Mouse (Mus musculus) limb, embryonic 13.5 days (tissue): Measurements from ENCODE around the gene Cbr2. TPM values are rescaled to one million over a fixed set of nuclear protein-coding genes. Genes with fewer than 3 reads are reported as not detected.
"Not testable (repeated sequence)": the region's sequence is repeated elsewhere in the genome, so short reads cannot be mapped to it uniquely, and the experiment has no call there.

Experiments used
- ATAC-seq: fragments of 200-750 bp; cut with Nextera tagmentation; 2 replicates; pipeline ENCODE4 v1.8.0; 2017; ENCODE audit warnings: low read depth, moderate number of reproducible peaks, moderate TSS enrichment; ENCODE audit not compliant: low FRiP score
- H3K27ac ChIP-seq: fragments of 300-500 bp; sonication (generic); 2 replicates; pipeline ENCODE4 v1.5.1; 2015; ENCODE audit warnings: inconsistent platforms, mild to moderate bottlenecking, moderate library complexity
- H3K27me3 ChIP-seq: fragments of 300-500 bp; sonication (generic); 2 replicates; pipeline ENCODE4 v1.6.1; 2015; ENCODE audit warnings: mild to moderate bottlenecking, inconsistent platforms
- H3K36me3 ChIP-seq: fragments of 300-500 bp; sonication (generic); 2 replicates; pipeline ENCODE4 v1.6.1; 2015; ENCODE audit warnings: inconsistent platforms, mild to moderate bottlenecking, moderate library complexity
- H3K4me1 ChIP-seq: fragments of 300-500 bp; sonication (generic); 2 replicates; pipeline ENCODE4 v1.6.1; 2015; ENCODE audit warnings: inconsistent platforms
- H3K4me2 ChIP-seq: fragments of 300-500 bp; sonication (generic); replicated peaks from 2 replicates; pipeline ENCODE4 v1.6.1; 2015; ENCODE audit warnings: inconsistent platforms, mild to moderate bottlenecking, moderate library complexity
- H3K4me3 ChIP-seq: fragments of 300-500 bp; sonication (generic); 2 replicates; pipeline ENCODE4 v1.5.1; 2015; ENCODE audit warnings: moderate library complexity, mild to moderate bottlenecking, inconsistent platforms
- H3K9ac ChIP-seq: fragments of 300-500 bp; sonication (generic); 2 replicates; pipeline ENCODE4 v1.6.1; 2015; ENCODE audit warnings: mild to moderate bottlenecking, inconsistent platforms
- H3K9me3 ChIP-seq: fragments of 300-500 bp; sonication (generic); 2 replicates; pipeline ENCODE4 v1.6.1; 2016; ENCODE audit warnings: inconsistent platforms
- whole genome bisulfite sequencing: fragments of 180-500 bp; shearing (Covaris S2); methylation state at CpG from one replicate; pipeline ENCODE4 v1.1.7; 2015; 5-methylcytosine and 5-hydroxymethylcytosine counted together
- polyA plus RNA-seq: library from polyadenylated mRNA; unstranded; fragments of >200 nt; fragmentation: Nextera tagmentation; extraction: Ambion mirVana; gene quantifications from 2 replicates; pipeline ENCODE4 v1.2.1, GENCODE M21; 2015

Cbr2 gene
- polyA plus RNA-seq: 7.7 and 10.1 TPM in 2 replicates

DNA sequence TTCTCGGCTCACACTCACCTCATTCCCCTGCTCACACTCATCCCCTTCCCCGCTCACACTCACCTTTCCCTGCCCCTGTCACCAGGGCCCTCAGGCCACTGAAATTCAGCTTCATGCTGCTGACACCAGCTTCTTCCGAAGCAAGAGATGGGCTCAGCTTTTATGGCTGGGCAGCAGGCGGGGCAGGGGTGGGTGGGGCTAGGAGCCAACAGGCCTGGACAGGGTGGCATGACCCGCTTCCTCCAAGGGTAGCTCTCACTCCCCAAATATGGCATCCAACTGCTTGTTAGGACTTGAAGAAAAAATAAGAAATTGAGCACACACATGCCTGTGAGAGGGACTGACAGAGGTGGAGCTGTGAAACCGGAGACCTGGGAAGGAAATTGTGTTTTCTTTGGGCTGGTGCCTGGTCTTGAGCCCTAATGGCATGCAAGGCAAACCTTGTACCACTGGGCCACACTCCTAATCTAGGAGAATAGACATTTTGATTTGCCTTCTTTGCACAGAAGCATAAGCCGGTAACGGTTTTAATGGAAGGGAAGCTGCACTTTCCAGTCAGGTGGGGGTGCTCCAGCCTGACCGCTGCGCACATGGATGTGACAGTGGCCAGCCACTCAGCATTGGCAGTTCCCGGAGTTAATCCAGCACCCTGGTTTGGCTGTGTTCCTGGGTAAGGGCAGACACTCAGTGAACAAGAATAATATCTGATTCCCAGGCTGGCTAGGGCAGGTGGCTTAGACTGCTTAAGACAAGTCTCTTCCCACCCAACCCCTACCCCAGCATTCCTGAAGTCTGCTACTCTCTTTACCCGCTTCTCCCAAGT, at the start of gene Cbr2:
Cbr2 (minus strand) TSS at position 257 of the 823 bp plus-strand sequence.
- Histone ChIP-seq H3K4me2 (peak within 1 kb of the TSS; percentile 15; the same call in 1 of the 2 replicates), H3K27ac (peak within 1 kb of the TSS; percentile 81; the same call in 1 of the 2 replicates), H3K36me3 (no peaks in the 10 kb centered on the region), H3K9ac (no peak within 1 kb of the TSS), H3K9me3 (no peaks in the 10 kb centered on the region), H3K4me1 (peaks cover 18% of the 10 kb centered on the region), H3K27me3 (no peaks in the 10 kb centered on the region), H3K4me3 (no peak within 1 kb of the TSS; the same call in 1 of the 2 replicates)
- 56% methylated on average over 12 of the region's 12 CpGs for WGBS
- 0 out of 2 replicates have a peak, but pooled peaks have one; percentile 18 for ATAC-seq

GRCm38 (mm10) chr11:120781361-120781760, 49.4 kb upstream of the Cbr2 start:
- not testable (repeated sequence) for ATAC-seq
- WGBS: 91% methylated on average over 6 of the region's 6 CpGs

DNA sequence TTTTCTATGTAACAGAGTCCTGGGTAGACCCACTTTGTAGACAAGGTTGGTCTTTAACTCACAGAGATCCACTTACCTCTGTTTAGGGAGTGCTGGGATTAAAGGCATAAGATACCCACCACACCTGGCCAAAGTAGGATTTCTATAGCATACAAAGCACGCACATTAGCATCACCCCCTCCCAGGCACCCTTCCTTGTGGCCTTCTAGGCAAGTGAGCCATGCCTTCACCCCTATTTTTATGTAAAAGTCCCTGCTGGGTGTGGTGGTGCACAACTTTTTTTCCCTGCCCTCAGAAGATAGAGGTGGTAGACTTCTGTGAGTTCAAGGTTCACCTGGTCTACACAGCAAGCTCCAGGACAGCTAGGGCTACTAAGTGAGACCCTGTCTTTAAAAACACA, 48.0 kb upstream of the Cbr2 start:
- Histone ChIP-seq H3K4me3 (no peak overlapping the region), H3K27ac (no peak overlapping the region), H3K27me3 (no peaks in the 10 kb centered on the region), H3K9ac (no peak overlapping the region), H3K4me1 (peaks cover 25% of the 10 kb centered on the region), H3K9me3 (no peaks in the 10 kb centered on the region), H3K36me3 (peaks cover 25% of the 10 kb centered on the region), H3K4me2 (no peak overlapping the region)
- whole genome bisulfite sequencing: 85% methylated on average over 1 of the region's 1 CpGs
- no peak for ATAC-seq

More at GRCm38 (mm10) chr11:120781361-120781760, 49.4 kb upstream of the Cbr2 start:
- H3K4me3 ChIP-seq, H3K27ac ChIP-seq, H3K4me2 ChIP-seq, H3K9me3 ChIP-seq, H3K9ac ChIP-seq, H3K27me3 ChIP-seq: not testable (repeated sequence)
- Histone ChIP-seq H3K36me3 (peaks cover 32% of the 10 kb centered on the region), H3K4me1 (peaks cover 29% of the 10 kb centered on the region)

DNA sequence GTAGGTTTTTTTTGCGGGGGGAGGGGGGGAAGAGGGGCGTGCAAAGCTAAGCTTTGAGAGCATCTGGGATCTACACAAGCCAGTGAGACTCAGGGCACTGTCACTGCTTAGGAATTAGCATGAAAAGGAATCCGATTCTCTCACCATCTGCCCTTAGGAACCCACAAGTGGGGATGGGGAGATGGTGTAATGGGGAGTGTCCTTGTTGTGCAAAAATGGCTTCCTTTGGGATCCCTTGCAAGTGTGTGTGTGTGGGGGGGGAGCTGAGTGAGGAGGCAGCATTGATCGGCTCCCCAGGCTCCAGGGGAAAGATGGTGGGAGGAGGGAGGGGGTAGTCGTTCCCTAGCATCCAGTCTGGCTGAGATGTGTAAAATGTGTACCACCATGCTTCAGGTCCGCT, 45.2 kb upstream of the Cbr2 start:
- ATAC-seq: no peak
- Histone ChIP-seq H3K9ac (peak overlapping the region; percentile 31), H3K27me3 (no peaks in the 10 kb centered on the region)

GRCm38 (mm10) chr11:120775774-120776469, 44.0 kb upstream of the Cbr2 start:
- Histone ChIP-seq H3K4me2 (no peak overlapping the region), H3K4me3 (no peak overlapping the region), H3K9ac (no peak overlapping the region), H3K36me3 (peaks cover 9% of the 10 kb centered on the region), H3K4me1 (0 out of 2 replicates have a peak, but pooled peaks cover 8% of the 10 kb centered on the region), H3K9me3 (no peaks in the 10 kb centered on the region), H3K27me3 (no peaks in the 10 kb centered on the region), H3K27ac (no peak overlapping the region)
- WGBS: 31% methylated on average over 15 of the region's 15 CpGs
- peak; percentile 79 for ATAC-seq

More for the DNA sequence above, 45.2 kb upstream of the Cbr2 start:
- Histone ChIP-seq H3K27ac (no peak overlapping the region), H3K4me1 (0 out of 2 replicates have a peak, but pooled peaks cover 8% of the 10 kb centered on the region), H3K9me3 (no peaks in the 10 kb centered on the region), H3K4me2 (no peak overlapping the region), H3K4me3 (no peak overlapping the region), H3K36me3 (peaks cover 17% of the 10 kb centered on the region)
- 30% methylated on average over 6 of the region's 6 CpGs for WGBS

- WGBS: 86% methylated on average over 7 of the region's 7 CpGs
- Histone ChIP-seq H3K9ac (no peak overlapping the region), H3K36me3 (no peaks in the 10 kb centered on the region), H3K27ac (no peak overlapping the region), H3K4me1 (0 out of 2 replicates have a peak, but pooled peaks cover 8% of the 10 kb centered on the region), H3K27me3 (no peaks in the 10 kb centered on the region), H3K4me3 (no peak overlapping the region), H3K4me2 (no peak overlapping the region), H3K9me3 (no peaks in the 10 kb centered on the region)
- ATAC-seq: no peak
Observed at GRCm38 (mm10) chr11:120773463-120774190, 41.7 kb upstream of the Cbr2 start.

DNA sequence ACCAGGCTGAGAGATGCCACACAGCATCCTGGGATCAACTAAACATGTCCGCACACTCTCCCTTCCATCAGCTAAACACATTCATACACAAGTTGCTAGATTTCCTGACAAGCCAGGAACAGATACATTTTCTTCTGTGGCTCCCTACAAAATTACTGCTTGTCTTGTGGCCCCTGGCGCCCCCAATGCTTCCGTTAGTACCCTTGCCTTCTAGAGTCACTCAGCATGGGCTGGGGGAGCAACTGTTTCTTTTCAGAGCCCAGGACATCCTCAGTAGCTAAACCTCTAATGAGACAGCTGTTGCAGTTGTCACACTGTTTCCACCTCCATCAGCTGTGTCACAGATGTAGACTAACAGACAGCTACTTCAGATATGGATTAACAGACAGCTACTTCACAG, 40.8 kb upstream of the Cbr2 start:
- Histone ChIP-seq H3K36me3 (no peaks in the 10 kb centered on the region), H3K9me3 (no peaks in the 10 kb centered on the region), H3K4me2 (no peak overlapping the region), H3K27ac (no peak overlapping the region), H3K4me3 (no peak overlapping the region), H3K27me3 (0 out of 2 replicates have a peak, but pooled peaks cover 3% of the 10 kb centered on the region), H3K9ac (no peak overlapping the region), H3K4me1 (0 out of 2 replicates have a peak, but pooled peaks cover 8% of the 10 kb centered on the region)
- 79% methylated on average over 3 of the region's 3 CpGs for WGBS
- ATAC-seq: no peak

DNA sequence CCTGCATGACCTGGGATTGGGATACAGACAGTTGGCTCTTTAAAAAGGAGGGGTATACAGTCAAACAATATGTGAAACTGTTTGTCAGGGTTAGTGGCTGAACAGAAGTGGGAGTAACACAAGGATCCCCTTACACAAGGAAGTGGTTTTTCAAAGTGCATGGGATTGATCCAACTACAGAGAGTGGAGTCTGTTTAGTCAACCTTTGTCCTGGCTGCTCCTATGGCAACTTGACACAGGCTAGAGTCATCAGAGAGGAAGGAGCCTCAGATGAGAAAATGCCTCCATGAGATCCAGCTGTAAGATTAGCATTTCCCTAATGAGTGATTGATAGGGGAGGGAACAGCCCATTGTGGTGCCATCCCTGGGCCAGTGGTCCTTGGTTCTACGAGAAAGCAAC, 36.3 kb upstream of the Cbr2 start:
- no peak overlapping the region for H3K4me3 ChIP-seq
- no peaks in the 10 kb centered on the region for H3K4me1 ChIP-seq
- no peak for ATAC-seq

GRCm38 (mm10) chr11:120767023-120767422, 35.1 kb upstream of the Cbr2 start:
- not testable (repeated sequence) for H3K9ac ChIP-seq, H3K27ac ChIP-seq, H3K4me2 ChIP-seq, H3K9me3 ChIP-seq, H3K4me1 ChIP-seq, H3K4me3 ChIP-seq, H3K36me3 ChIP-seq, ATAC-seq
- H3K27me3 ChIP-seq: peaks cover 12% of the 10 kb centered on the region
- WGBS: 67% methylated on average over 4 of the region's 7 CpGs

More for the DNA sequence above, 36.3 kb upstream of the Cbr2 start:
- Histone ChIP-seq H3K36me3 (no peaks in the 10 kb centered on the region), H3K4me2 (no peak overlapping the region), H3K27ac (no peak overlapping the region), H3K27me3 (peaks cover 7% of the 10 kb centered on the region; the same call in 1 of the 2 replicates), H3K9ac (no peak overlapping the region), H3K9me3 (no peaks in the 10 kb centered on the region)
- 77% methylated on average over 1 of the region's 1 CpGs for WGBS

DNA sequence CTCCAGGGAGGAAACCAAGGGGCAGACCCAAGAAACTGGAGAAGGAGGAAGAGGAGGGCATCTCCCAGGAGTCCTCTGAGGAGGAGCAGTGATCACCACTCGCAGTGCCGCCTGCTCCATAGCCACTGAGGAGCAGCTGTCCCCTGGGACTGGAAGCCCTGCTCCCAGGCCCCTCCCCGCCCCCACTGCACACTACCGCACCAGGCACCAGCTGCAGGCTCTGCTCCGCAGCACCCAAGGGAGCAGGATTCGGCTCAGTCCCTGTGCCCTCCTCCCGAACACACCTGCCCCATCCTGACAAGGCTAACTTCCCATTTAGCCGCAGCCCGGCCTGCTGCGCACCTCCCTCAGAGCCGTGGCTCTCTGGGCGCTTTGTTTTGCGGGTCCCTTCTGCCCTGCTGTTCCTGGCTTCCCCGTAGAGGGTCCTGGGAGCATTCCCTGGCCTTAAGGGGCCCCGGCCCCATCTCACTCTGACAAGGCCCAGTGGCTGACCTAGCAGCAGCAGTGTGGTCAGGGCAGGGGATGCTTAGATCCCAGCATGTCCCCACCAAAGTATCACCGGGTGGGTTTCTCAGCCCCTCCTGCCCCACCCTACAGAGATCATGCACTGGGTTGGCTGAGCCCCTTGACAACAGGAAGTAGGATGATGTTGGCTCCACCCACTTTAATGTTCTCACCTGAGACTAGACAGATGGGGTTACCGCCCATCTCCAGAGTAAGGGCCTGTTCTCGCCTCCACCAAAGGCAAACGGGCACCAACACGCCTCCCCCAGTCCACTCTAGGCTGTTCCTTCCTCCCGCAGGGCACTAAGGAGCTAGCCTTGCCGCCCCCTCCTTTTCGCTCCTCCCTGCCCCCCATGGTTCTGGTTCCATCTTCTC, 31.4 kb upstream of the Cbr2 start:
- Histone ChIP-seq H3K27me3 (peaks cover 17% of the 10 kb centered on the region), H3K9me3 (peaks cover 10% of the 10 kb centered on the region; the same call in 1 of the 2 replicates), H3K4me2 (peak overlapping the region; percentile 41)
- not testable (repeated sequence) for H3K27ac ChIP-seq, H3K9ac ChIP-seq, H3K36me3 ChIP-seq, H3K4me3 ChIP-seq, H3K4me1 ChIP-seq
- ATAC-seq: peak; percentile 28; the same call in 1 of the 2 replicates
- 8% methylated on average over 4 of the region's 23 CpGs for WGBS

GRCm38 (mm10) chr11:120762672-120763041, 30.7 kb upstream of the Cbr2 start, which contains the start of gene Hmga1b:
Gene Hmga1b (plus strand): TSS chr11:120762794.
- not testable (repeated sequence) for H3K27ac ChIP-seq, H3K4me3 ChIP-seq, ATAC-seq, H3K36me3 ChIP-seq, H3K4me1 ChIP-seq, H3K9ac ChIP-seq
- Histone ChIP-seq H3K4me2 (peak within 1 kb of the TSS; percentile 41), H3K27me3 (peaks cover 14% of the 10 kb centered on the region), H3K9me3 (peaks cover 17% of the 10 kb centered on the region)
- 12% methylated on average over 14 of the region's 14 CpGs for WGBS
